Mouse (Mus musculus): ENCODE data around the gene Ppp1r14c. TPM values are rescaled to one million over a fixed set of nuclear protein-coding genes. Genes with fewer than 3 reads are reported as not detected.
"Not testable (repeated sequence)": the region's sequence is repeated elsewhere in the genome, so short reads cannot be mapped to it uniquely, and the experiment has no call there.

The Ppp1r14c gene
- polyA plus RNA-seq, 1 experiment from 2014 or later: 2.5 TPM

DNA sequence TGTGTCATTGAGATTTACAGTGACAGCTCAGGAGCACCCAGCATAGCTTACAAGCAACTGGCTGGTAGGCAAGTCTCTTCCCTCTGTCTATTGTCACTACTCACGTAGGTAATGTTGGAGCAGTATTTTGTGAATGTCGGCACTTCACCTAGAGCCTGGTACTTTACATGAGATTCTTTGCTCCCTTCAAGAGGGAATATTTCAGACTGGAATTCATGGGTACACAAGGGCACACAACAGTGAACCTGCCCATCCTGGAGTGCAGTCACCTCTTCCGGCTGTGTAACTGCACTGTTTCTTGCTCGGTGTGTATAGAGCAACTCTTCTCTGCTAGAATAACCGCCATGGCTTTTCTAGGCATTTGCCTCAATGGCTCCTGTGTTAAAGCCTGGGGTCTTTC lies 82.8 kb downstream of the Ppp1r14c start:
- WGBS: 93% methylated on average over 5 of the region's 5 CpGs
- no peak overlapping the region for H3K27ac ChIP-seq (replicated peaks)
- H3K4me1 ChIP-seq: no peaks in the 10 kb centered on the region
- no peak overlapping the region for H3K4me3 ChIP-seq
- no peaks in the 10 kb centered on the region for H3K27me3 ChIP-seq (ENCODE audit: low read depth, poor library complexity, severe bottlenecking)
- H3K36me3 ChIP-seq: no peaks in the 10 kb centered on the region
- no peak for DNase-seq (ENCODE audit: low spot score)
- 0 out of 2 replicates have a peak, but pooled peaks cover 4% of the 10 kb centered on the region for H3K9me3 ChIP-seq (replicated peaks)

GRCm38 (mm10) chr10:3451930-3452329 lies 86.1 kb downstream of the Ppp1r14c start:
- H3K9me3 ChIP-seq (replicated peaks): no peaks in the 10 kb centered on the region
- no peaks in the 10 kb centered on the region for H3K27me3 ChIP-seq (ENCODE audit: low read depth, poor library complexity, severe bottlenecking)
- H3K4me3 ChIP-seq: no peak overlapping the region
- H3K36me3 ChIP-seq: no peaks in the 10 kb centered on the region
- 84% methylated on average over 4 of the region's 4 CpGs for WGBS
- H3K4me1 ChIP-seq: no peaks in the 10 kb centered on the region
- no peak overlapping the region for H3K27ac ChIP-seq (replicated peaks)
- DNase-seq (ENCODE audit: low spot score): no peak

DNA sequence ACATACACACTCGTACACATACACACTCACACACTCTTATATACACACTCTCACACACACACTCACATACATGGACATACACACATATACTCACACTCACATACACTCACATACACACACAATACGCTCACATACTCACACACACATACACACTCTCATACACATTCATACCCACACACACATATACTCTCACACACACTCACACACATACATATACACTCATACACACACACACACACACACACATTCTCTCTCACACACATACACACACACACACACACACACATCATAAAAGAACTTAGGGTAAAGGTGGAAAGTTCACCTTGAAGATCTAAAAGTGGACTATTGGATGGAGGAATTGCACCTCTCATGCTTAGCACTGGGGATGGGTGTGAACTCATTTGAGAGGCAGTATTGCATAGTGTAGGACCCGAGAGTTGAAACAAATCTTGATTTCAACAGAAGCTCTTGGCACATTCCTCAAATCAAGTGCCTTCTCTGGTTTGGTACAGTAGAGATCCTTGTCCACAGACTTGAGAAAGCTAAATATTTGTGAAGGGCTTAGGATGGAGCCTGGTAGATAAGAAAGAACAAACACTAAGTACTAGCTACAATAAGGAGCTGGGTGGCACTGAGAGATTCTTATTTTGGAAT lies 87.1 kb downstream of the Ppp1r14c start:
- Histone ChIP-seq H3K4me1 (no peaks in the 10 kb centered on the region), H3K27me3 (ENCODE audit: low read depth, poor library complexity, severe bottlenecking) (no peaks in the 10 kb centered on the region), H3K27ac (replicated peaks) (no peak overlapping the region), H3K36me3 (no peaks in the 10 kb centered on the region), H3K4me3 (no peak overlapping the region), H3K9me3 (replicated peaks) (no peaks in the 10 kb centered on the region)
- WGBS: 82% methylated on average over 3 of the region's 3 CpGs
- DNase-seq (ENCODE audit: low spot score): no peak

DNA sequence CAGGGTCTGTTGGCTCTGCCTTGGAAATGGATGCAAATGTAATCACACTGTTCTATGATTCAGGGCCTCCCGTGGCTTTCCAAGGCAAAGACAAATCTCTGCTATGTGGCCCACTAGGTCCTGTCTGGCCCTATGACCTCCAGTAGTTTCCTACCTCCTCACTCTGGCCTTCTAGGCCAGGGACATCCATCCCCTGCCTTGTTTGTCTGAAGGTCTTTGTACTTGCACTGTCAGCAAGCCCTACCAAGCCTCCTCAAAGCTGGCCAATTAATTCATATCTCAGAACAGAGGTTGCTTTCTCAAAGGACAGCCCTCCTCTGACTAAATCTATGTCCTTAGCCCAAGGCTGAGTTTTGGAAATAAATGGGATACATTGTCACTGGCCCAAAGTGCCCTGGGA lies 92.8 kb downstream of the Ppp1r14c start:
- no peak overlapping the region for H3K27ac ChIP-seq (replicated peaks)
- H3K27me3 ChIP-seq (ENCODE audit: low read depth, poor library complexity, severe bottlenecking): no peaks in the 10 kb centered on the region
- no peak overlapping the region for H3K4me3 ChIP-seq
- H3K9me3 ChIP-seq (replicated peaks): no peaks in the 10 kb centered on the region
- no peak for DNase-seq (ENCODE audit: low spot score)
- no peaks in the 10 kb centered on the region for H3K4me1 ChIP-seq
- H3K36me3 ChIP-seq: no peaks in the 10 kb centered on the region
- 87% methylated on average over 1 of the region's 1 CpGs for WGBS

DNA sequence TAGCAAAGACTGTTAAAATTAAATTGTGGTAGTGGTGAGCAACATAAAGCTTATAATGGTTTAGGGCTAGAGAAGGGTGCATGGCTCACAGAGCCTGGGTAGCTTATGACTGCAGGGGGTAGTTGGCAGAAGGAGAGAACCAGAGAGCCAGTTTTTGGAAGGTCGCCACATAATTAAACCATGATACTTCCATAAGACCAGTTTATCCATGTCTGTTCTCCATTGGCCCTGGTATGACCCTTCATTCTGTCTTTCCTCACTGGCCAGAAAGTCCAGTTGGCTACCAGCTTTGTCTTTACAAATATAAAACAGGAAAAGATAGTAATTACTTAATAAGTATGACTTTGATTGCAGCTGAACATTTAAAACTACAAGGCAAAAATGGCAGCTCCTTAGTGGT lies 95.0 kb downstream of the Ppp1r14c start:
- H3K4me3 ChIP-seq: no peak overlapping the region
- no peak overlapping the region for H3K27ac ChIP-seq (replicated peaks)
- WGBS: 82% methylated on average over 1 of the region's 1 CpGs
- H3K9me3 ChIP-seq (replicated peaks): no peaks in the 10 kb centered on the region
- no peaks in the 10 kb centered on the region for H3K27me3 ChIP-seq (ENCODE audit: low read depth, poor library complexity, severe bottlenecking)
- H3K36me3 ChIP-seq: no peaks in the 10 kb centered on the region
- H3K4me1 ChIP-seq: no peaks in the 10 kb centered on the region
- no peak for DNase-seq (ENCODE audit: low spot score)

- H3K36me3 ChIP-seq: no peaks in the 10 kb centered on the region
- no peaks in the 10 kb centered on the region for H3K4me1 ChIP-seq
- H3K9me3 ChIP-seq (replicated peaks): no peaks in the 10 kb centered on the region; the same call in 1 of the 2 replicates
- WGBS: 88% methylated on average over 4 of the region's 4 CpGs
- no peak overlapping the region for H3K27ac ChIP-seq (replicated peaks)
- no peak for DNase-seq (ENCODE audit: low spot score)
- no peak overlapping the region for H3K4me3 ChIP-seq
- H3K27me3 ChIP-seq (ENCODE audit: low read depth, poor library complexity, severe bottlenecking): no peaks in the 10 kb centered on the region
These were observed 100.3 kb downstream of the Ppp1r14c start for GRCm38 (mm10) chr10:3466135-3466626.

DNA sequence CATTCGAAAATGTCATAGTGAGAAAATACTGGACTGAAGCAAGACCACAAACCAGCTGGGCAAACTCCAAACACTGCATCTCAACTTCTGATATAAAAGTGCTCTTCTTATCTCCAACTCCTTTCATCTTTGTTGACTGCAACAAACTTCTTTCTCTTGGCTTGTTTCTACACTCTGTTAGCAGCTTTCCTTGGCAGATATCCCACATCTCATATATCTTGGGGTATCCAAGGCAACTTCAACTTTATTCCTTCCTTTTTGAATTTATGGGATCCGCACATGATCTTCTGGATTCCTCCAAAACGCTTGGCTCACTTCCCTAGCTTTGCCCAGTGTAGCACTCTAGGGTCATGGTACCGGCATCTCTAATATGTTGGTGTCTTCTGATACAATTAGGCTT lies 102.7 kb downstream of the Ppp1r14c start:
- Histone ChIP-seq H3K9me3 (replicated peaks) (no peaks in the 10 kb centered on the region; the same call in 1 of the 2 replicates), H3K27ac (replicated peaks) (no peak overlapping the region), H3K4me3 (no peak overlapping the region), H3K4me1 (no peaks in the 10 kb centered on the region), H3K27me3 (ENCODE audit: low read depth, poor library complexity, severe bottlenecking) (no peaks in the 10 kb centered on the region), H3K36me3 (no peaks in the 10 kb centered on the region)
- 87% methylated on average over 4 of the region's 4 CpGs for WGBS
- DNase-seq (ENCODE audit: low spot score): no peak

DNA sequence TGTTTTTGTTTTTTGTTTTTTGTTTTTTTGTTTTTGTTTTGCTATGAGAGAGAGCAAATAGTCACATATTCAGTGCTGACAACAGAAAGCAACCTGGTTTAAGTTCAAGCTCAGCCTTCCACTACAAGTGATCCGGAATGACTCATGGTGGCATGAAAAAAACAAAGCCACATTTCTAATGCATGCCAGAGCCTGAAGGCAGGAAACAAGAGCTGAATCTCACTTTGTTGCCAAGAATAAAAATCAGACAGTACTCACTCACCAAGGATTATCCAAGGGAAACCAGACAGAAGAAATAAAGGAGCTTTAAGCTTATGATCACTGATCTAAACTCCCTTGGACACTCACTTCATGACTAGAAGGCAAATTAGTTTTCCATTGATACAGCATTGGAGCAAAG lies 110.8 kb downstream of the Ppp1r14c start:
- no peaks in the 10 kb centered on the region for H3K9me3 ChIP-seq (replicated peaks)
- H3K27ac ChIP-seq (replicated peaks): no peak overlapping the region
- WGBS: 89% methylated on average over 1 of the region's 1 CpGs
- no peaks in the 10 kb centered on the region for H3K36me3 ChIP-seq
- H3K4me1 ChIP-seq: no peaks in the 10 kb centered on the region
- H3K4me3 ChIP-seq: no peak overlapping the region
- H3K27me3 ChIP-seq (ENCODE audit: low read depth, poor library complexity, severe bottlenecking): no peaks in the 10 kb centered on the region
- DNase-seq (ENCODE audit: low spot score): no peak

- Histone ChIP-seq H3K9me3 (replicated peaks) (0 out of 2 replicates have a peak, but pooled peaks cover 8% of the 10 kb centered on the region), H3K4me3 (no peak overlapping the region), H3K36me3 (no peaks in the 10 kb centered on the region), H3K4me1 (no peaks in the 10 kb centered on the region), H3K27me3 (ENCODE audit: low read depth, poor library complexity, severe bottlenecking) (no peaks in the 10 kb centered on the region), H3K27ac (replicated peaks) (no peak overlapping the region)
- WGBS: 81% methylated on average over 1 of the region's 1 CpGs
- no peak for DNase-seq (ENCODE audit: low spot score)
These were observed 113.9 kb downstream of the Ppp1r14c start for GRCm38 (mm10) chr10:3479772-3480171.

GRCm38 (mm10) chr10:3490052-3490451 lies 124.2 kb downstream of the Ppp1r14c start:
- Histone ChIP-seq H3K4me1 (no peaks in the 10 kb centered on the region), H3K27me3 (ENCODE audit: low read depth, poor library complexity, severe bottlenecking) (no peaks in the 10 kb centered on the region), H3K36me3 (no peaks in the 10 kb centered on the region), H3K4me3 (no peak overlapping the region), H3K9me3 (replicated peaks) (no peaks in the 10 kb centered on the region), H3K27ac (replicated peaks) (no peak overlapping the region)
- WGBS: 86% methylated on average over 3 of the region's 3 CpGs
- no peak for DNase-seq (ENCODE audit: low spot score)

DNA sequence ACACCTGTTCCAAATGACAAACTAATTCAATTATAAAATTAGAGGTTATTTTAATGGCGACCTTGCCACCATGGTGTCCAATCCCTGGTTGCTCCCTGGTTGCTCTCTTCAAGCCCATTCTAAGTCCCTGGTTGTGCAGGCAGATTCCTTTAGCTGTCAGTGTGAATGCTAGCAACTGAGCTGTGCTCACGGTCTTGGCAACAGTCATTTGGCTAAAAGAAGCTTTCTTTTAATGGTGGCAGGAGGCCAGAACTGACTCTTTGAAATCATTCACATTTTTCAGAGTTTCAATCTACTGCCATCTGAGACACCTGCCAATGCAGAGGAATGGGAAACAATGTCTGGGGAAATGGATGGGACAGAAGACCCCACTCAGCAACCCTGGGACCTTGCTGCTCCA lies 130.9 kb downstream of the Ppp1r14c start:
- WGBS: 87% methylated on average over 2 of the region's 2 CpGs

GRCm38 (mm10) chr10:3500846-3501245 lies 135.0 kb downstream of the Ppp1r14c start:
- not testable (repeated sequence) for H3K27ac ChIP-seq (replicated peaks); H3K4me1 ChIP-seq; H3K4me3 ChIP-seq; H3K36me3 ChIP-seq; H3K27me3 ChIP-seq (ENCODE audit: low read depth, poor library complexity, severe bottlenecking); H3K9me3 ChIP-seq (replicated peaks); DNase-seq (ENCODE audit: low spot score)
- 92% methylated on average over 6 of the region's 6 CpGs for WGBS

More for the DNA sequence above, 130.9 kb downstream of the Ppp1r14c start:
- H3K36me3 ChIP-seq: no peaks in the 10 kb centered on the region
- no peak overlapping the region for H3K4me3 ChIP-seq
- H3K4me1 ChIP-seq: no peaks in the 10 kb centered on the region
- H3K27me3 ChIP-seq (ENCODE audit: low read depth, poor library complexity, severe bottlenecking): no peaks in the 10 kb centered on the region
- DNase-seq (ENCODE audit: low spot score): no peak
- no peak overlapping the region for H3K27ac ChIP-seq (replicated peaks)
- peaks cover 7% of the 10 kb centered on the region; the same call in 1 of the 2 replicates for H3K9me3 ChIP-seq (replicated peaks)

GRCm38 (mm10) chr10:3507484-3508221 lies 141.8 kb downstream of the Ppp1r14c start:
- no peak overlapping the region for H3K4me3 ChIP-seq
- no peak for DNase-seq (ENCODE audit: low spot score)
- H3K4me1 ChIP-seq: no peaks in the 10 kb centered on the region
- no peaks in the 10 kb centered on the region; the same call in 1 of the 2 replicates for H3K9me3 ChIP-seq (replicated peaks)
- no peak overlapping the region for H3K27ac ChIP-seq (replicated peaks)
- H3K27me3 ChIP-seq (ENCODE audit: low read depth, poor library complexity, severe bottlenecking): no peaks in the 10 kb centered on the region
- WGBS: 91% methylated on average over 8 of the region's 8 CpGs
- no peaks in the 10 kb centered on the region for H3K36me3 ChIP-seq
